Mouse (Mus musculus) ovary, postnatal 14 days (tissue): ENCODE measurements around the gene Ccnt1.
A peak's percentile ranks its signal among the peaks of the same experiment; 100 is the strongest.
"Not testable (repeated sequence)": the region's sequence is repeated elsewhere in the genome, so short reads cannot be mapped to it uniquely, and the experiment has no call there.

ENCODE experiments used
- DNase-seq: peaks from one replicate; pipeline ENCODE4 v3.0.0; 2022; ENCODE audit warnings: low spot score

The Ccnt1 gene

DNA sequence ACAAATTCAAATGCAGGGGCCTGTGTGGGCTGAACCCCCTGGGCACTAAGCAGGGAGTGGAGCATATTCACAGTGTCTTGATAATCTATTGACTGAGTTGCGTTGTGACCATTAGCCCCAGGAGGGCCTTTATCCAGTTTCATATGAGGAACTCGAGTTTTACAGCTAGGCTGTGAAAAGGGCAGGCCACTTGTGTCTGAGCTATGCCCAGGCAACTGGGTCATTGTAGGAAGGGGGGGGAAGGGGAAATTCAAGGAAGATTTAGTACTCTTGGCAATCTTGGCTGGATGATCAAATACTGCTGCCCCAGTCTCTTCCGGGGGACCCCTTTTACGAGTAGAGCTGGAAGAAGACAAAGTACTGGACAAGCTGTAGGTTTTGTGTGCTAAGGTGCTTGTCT, 27.4 kb downstream of the Ccnt1 start:
- no peak for DNase-seq

DNA sequence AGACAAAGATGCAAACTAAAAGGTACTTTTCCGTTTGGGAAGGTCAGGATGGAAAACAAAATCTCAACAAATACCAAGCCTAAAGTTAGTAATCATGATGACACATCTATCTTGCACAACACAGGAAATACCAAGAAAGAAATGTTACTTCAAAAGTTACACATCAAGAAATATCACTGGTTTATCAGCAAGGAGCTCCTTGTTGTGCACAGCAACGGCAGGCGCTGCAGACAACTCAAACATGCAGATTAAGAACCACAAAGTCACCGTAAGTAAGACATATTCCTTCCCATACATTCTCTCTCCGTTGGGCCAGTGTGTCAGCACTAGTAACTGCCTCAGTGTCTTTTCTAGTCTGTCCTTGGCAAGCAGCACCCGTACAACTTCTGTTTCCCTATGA, 29.7 kb downstream of the Ccnt1 start:
- no peak for DNase-seq

- DNase-seq = no peak
Measured at GRCm38 (mm10) chr15:98537923-98538322, 32.8 kb downstream of the Ccnt1 start.

GRCm38 (mm10) chr15:98536828-98537510, 33.8 kb downstream of the Ccnt1 start:
- DNase-seq = no peak

GRCm38 (mm10) chr15:98535921-98536320, 34.8 kb downstream of the Ccnt1 start:
- no peak for DNase-seq

DNA sequence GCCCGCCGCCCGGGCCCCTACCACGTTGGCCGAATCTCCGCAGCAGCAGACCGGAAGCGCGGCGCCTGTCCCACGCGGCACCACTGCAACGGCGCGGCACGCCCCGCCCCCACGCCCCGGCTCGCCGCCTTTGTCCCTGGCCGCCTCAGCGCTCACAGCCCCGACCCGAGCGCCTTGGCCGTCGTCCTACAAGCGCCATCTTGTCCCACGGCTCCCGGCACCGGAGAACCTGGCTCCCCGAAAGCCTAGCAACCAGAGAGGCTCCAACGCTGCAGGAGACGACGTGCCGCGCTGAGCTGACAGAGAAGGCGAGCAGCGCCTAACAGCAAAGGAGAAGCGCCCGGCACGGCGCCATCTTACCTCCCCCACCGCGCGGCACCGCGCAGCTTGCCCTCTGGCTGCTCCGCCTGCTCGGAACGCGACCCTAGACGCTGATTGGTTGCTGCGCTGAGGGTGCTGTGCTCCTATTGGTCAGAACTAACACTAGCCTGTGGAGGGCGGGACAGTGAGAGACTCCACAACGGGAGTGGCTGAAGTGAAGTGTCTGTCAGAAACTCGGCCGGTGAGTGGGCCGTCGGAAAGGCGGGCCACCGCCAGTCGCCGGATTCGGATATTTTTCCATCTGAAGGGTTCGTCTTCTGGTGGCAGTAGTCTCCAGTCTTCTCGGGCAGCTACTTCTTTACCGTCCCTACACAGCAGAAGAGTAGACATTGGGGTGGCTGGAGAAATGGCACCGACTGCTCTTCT, 36.7 kb downstream of the Ccnt1 start, which contains the start of gene Kansl2:
Gene Kansl2, minus strand, starts transcription at position 384 of the 747 bp plus-strand sequence.
- DNase-seq = peak; percentile 93

- DNase-seq = no peak
Measured at GRCm38 (mm10) chr15:98533035-98533531, 37.6 kb downstream of the Ccnt1 start.

DNA sequence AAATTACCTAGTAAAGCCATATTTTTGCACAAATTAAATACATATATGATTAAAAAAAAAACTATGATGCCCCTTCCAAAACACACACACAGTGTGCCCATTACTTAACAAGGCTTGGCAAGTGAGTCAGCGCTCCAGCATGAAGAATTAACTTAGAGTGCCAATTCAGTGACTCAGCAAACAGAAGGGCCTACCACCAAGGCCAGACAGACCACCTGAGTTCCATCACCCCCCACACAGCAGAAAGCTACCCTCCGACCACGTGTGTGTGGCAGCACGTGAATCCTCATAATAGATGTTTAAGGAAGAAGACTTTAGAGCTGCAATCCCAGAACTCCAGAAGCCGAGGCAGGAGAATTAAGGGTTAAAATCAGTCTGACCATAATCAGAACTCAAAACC, 38.4 kb downstream of the Ccnt1 start:
- no peak for DNase-seq

GRCm38 (mm10) chr15:98528066-98528563, 42.6 kb downstream of the Ccnt1 start:
- no peak for DNase-seq

- DNase-seq = no peak
Measured at GRCm38 (mm10) chr15:98527056-98527771, 43.5 kb downstream of the Ccnt1 start.

DNA sequence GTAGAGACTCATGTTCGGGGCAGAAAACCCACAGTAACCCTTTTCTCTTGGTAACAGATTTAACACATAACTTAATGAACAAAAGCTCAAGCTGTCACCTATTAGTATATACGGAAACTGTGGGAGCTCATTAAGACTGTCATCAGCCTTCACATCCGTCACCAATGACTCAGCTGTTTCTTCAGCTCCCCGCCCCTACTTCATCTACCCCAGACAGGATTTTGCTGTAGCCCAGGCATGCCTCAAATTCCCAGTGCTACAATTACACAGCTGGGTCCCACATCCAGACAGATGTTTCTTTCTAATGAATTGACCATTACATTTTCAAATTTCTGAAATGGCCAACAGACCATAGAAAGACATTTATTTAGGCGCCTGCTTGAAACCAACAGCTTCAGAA, 44.7 kb downstream of the Ccnt1 start:
- DNase-seq = no peak

DNA sequence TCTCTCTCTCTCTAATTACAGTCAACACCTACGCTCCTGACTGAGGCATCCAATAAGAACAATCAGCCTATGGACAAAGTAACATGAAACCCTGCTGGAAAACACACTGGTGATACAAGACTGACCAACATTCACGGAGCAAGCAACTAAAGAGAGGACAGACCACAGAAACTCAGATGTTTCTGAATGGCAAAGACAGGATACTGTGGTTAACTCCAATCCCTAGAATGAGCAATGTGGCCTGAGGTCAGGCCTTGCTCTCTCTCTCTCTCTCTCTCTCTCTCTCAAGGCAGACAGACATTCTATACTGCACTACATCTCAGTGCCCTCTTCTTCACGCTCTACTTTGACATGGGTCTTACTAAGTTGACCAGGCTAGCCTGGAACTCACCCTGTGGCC, 49.5 kb downstream of the Ccnt1 start:
- DNase-seq = no peak

- DNase-seq = peak; percentile 58
Measured at GRCm38 (mm10) chr15:98517380-98518355, 53.1 kb downstream of the Ccnt1 start.

DNA sequence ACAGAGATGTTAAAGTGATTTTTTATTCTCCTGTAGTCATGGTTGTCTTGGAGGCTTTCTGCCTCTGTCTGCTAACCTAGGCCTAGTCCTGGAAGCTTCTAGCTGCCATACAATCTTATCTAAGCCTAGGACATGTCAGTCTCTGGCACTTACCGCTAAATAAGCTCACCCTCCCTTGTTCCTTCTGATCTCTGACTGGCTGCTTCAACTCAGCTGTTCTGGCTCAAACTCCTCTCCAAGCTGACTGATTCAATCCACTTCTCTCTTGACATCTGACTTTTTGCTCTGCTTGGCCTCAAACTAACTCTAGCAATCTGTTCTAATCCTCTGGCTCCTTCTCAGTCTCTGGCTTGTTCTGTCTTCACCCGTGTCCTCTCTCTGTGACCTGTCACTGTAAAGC, 55.9 kb downstream of the Ccnt1 start:
- DNase-seq = not testable (repeated sequence)

GRCm38 (mm10) chr15:98514146-98514545, 56.6 kb downstream of the Ccnt1 start:
- DNase-seq = no peak

DNA sequence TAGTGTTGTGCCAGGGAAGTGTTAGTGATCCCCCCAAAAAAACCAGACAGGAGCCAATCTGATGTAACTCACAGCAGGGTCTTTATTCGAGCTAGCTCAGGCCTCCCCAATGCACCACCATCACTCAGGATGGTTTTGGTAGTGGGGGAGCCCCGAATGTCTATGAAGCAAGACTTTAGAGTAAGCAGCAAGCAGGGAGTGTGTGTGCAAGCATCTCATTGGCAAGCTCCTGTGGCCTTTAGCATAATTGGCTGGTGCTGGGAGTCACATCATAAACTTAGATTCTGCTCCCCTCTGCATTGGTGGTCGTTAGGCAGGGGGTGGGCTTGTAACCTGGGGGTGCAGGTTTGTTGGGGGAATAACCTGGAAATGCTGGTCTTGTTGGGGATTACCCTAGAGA, 57.0 kb downstream of the Ccnt1 start:
- DNase-seq = not testable (repeated sequence)

DNA sequence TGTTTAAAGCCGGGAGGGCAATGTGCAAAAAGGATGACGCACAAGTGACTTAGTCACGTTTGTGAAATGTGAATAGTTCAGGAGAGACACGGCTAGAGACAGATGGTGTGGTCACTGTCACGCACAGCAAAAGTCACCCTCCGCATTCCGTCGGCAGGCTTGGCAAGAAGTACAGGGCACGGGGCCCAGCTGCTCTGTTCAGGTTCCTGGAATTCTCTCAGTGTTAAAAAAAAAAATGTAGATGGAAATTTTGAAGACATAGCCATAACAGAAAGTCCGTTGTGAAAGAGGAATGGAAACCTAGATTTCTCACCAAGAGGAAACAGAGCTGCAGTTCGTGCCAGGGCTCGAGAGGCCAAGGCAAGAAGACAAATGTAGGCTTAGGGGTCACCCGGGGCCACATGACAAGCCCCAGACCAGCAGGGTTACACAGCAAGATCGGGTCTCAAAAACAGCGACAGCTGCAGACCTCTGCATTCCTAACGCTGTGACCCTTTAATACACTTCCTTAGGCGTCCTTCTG, 57.9 kb downstream of the Ccnt1 start:
- no peak for DNase-seq

DNA sequence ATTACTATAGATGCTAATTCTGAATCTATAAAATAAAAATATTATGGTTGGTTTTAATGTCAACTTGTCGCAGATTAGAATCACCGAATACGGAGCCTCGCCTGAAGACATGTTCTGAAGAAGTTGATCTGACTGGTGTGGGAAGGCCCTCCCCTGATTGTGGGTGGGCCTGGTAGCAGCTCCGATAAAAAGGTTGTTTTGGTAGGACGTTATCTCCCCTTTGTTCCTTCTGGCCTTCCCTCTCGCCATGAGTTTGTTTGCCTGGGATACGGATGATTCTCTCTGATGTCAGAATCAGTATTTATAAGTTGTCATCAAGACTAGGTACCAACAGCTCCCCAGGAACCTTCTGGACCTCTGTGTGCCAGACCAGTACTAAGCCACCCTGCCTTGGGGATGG, 58.5 kb downstream of the Ccnt1 start:
- no peak for DNase-seq

DNA sequence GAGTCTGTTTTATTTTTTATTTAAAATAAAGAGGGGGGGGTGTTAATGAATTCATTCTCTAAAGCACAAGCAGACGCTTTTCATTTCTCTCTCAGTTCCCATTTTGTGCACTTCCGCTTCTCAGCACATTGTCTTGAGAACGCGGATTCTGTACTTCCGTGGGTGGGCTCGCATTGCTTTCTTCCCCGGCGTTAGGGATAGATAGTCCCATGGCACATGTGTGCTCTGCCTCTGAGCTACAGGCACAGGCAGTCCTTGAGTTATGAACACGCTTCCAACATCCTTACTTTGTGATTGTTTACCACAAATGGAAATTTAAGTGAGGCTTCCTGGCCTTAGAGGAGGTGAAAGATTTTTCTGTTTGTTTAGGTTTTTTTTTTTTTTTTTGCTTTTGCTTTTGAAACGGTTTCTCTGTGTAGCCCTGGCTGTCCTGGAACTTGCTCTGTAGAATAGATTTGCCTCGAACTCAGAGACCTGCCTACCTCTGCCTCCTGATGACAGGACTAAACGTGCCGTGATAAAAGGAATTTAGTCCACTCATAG, 59.3 kb downstream of the Ccnt1 start:
- DNase-seq = no peak

GRCm38 (mm10) chr15:98510438-98511385, 60.0 kb downstream of the Ccnt1 start:
- peak; percentile 55 for DNase-seq
